Mouse (Mus musculus) lung, embryonic 14.5 days (tissue): ENCODE results near the gene Itgb2. TPM values are rescaled to one million over a fixed set of nuclear protein-coding genes. Genes with fewer than 3 reads are reported as not detected.
A peak's percentile ranks its signal among the peaks of the same experiment; 100 is the strongest.

Experiments
- ATAC-seq: fragments of 200-750 bp; cut with Nextera tagmentation; 2 replicates; pipeline ENCODE4 v1.8.0; 2017; ENCODE audit warnings: mild to moderate bottlenecking, moderate TSS enrichment, moderate library complexity; ENCODE audit not compliant: insufficient read depth
- DNase-seq: peaks from one replicate; pipeline ENCODE4 v3.0.0-alpha.2; 2015
- H3K27ac ChIP-seq: fragments of 300-500 bp; sonication (generic); 2 replicates; pipeline ENCODE4 v1.5.1; 2014; ENCODE audit warnings: low read depth, mild to moderate bottlenecking, moderate library complexity
- H3K27me3 ChIP-seq: fragments of 300-500 bp; sonication (generic); 2 replicates; pipeline ENCODE4 v1.6.1; 2014; ENCODE audit warnings: low read length, control low read depth; ENCODE audit not compliant: insufficient read depth
- H3K36me3 ChIP-seq: fragments of 300-500 bp; sonication (generic); 2 replicates; pipeline ENCODE4 v1.6.1; 2014; ENCODE audit warnings: control low read depth; ENCODE audit not compliant: insufficient read depth
- H3K4me1 ChIP-seq: fragments of 300-500 bp; sonication (generic); 2 replicates; pipeline ENCODE4 v1.6.1; 2014; ENCODE audit warnings: antibody characterized with exemption, control low read depth; ENCODE audit not compliant: insufficient read depth
- H3K4me2 ChIP-seq: fragments of 300-500 bp; sonication (generic); 2 replicates; pipeline ENCODE4 v1.6.1; 2014; ENCODE audit warnings: mild to moderate bottlenecking
- H3K4me3 ChIP-seq: fragments of 300-500 bp; sonication (generic); 2 replicates; pipeline ENCODE4 v1.5.1; 2014; ENCODE audit warnings: low read depth, low read length
- H3K9ac ChIP-seq: fragments of 300-500 bp; sonication (generic); 2 replicates; pipeline ENCODE4 v1.6.1; 2014
- H3K9me3 ChIP-seq: fragments of 300-500 bp; sonication (generic); 2 replicates; pipeline ENCODE4 v1.6.1; 2016; ENCODE audit warnings: low read depth, low read length, control low read depth
- CTCF ChIP-seq: IDR thresholded peaks from 2 replicates; pipeline ENCODE4 v1.5.1; 2016; ENCODE audit warnings: antibody characterized with exemption, low read depth
- WGBS: fragments of 180-500 bp; shearing (Covaris S2); extraction: QIAGEN DNeasy Blood & Tissue Kit; methylation state at CpG from one replicate; pipeline ENCODE4 v1.1.7; 2014; 5-methylcytosine and 5-hydroxymethylcytosine counted together
- polyA plus RNA-seq: library from polyadenylated mRNA; unstranded; fragments of >200 nt; fragmentation: Nextera tagmentation; extraction: Ambion mirVana; gene quantifications from 2 replicates; pipeline ENCODE4 v1.2.1, GENCODE M21; 2014

Gene Itgb2
- polyA plus RNA-seq, 1 experiment from 2014 or later, result 2.0 TPM

DNA sequence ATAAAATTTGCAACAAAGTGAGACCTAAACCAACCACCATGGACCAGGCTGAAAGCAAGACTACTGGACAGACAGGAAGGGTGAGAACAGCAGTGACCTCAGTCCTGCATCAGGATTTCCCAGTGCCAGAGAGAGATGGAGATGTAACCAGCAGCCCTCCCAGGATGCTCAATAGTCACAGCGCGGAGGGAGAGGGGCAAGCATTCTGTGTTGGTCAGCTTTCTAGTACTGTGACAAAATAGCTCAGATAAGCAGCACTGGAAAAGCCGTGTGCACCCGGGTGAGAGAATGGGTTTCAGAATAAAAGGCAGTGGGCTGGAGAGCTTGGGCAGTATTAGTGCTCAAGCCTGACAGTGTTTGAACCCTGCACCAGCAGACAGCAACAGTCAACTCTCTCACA is 22.3 kb upstream of the Itgb2 start:
- ATAC-seq, result no peak

DNA sequence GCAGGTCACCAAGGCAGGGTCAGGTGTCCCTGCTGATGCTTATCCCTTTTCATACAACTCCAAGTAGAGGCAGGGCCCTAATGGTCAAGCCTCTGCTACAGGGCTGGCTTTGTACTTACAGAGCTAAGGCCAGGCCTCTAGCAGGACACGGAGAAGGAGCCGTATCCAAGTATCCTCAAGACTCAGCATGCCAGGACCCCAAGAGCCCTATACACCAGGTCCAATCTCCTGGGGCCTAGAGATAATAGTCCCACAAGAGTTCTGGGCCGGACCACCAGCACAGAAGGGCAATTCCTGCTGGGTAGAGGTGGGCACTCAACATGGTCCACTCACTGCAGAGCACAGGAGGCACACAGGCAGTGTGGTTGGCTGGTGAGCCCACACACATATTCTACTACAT is 21.3 kb upstream of the Itgb2 start:
- peaks cover 85% of the 10 kb centered on the region for H3K36me3 ChIP-seq
- peak overlapping the region; percentile 70 for H3K27ac ChIP-seq

More for the DNA sequence above, 22.3 kb upstream of the Itgb2 start:
- no peak overlapping the region for H3K4me2 ChIP-seq
- H3K36me3 ChIP-seq, result peaks cover 87% of the 10 kb centered on the region
- DNase-seq, result no peak
- no peak overlapping the region; the same call in 1 of the 2 replicates for H3K9ac ChIP-seq
- no peak for TF ChIP-seq CTCF
- no peaks in the 10 kb centered on the region for H3K27me3 ChIP-seq
- no peak overlapping the region for H3K27ac ChIP-seq
- no peaks in the 10 kb centered on the region for H3K9me3 ChIP-seq
- 0 out of 2 replicates have a peak, but pooled peaks cover 3% of the 10 kb centered on the region for H3K4me1 ChIP-seq
- no peak overlapping the region for H3K4me3 ChIP-seq
- 95% methylated on average over 4 of the region's 4 CpGs for WGBS

DNA sequence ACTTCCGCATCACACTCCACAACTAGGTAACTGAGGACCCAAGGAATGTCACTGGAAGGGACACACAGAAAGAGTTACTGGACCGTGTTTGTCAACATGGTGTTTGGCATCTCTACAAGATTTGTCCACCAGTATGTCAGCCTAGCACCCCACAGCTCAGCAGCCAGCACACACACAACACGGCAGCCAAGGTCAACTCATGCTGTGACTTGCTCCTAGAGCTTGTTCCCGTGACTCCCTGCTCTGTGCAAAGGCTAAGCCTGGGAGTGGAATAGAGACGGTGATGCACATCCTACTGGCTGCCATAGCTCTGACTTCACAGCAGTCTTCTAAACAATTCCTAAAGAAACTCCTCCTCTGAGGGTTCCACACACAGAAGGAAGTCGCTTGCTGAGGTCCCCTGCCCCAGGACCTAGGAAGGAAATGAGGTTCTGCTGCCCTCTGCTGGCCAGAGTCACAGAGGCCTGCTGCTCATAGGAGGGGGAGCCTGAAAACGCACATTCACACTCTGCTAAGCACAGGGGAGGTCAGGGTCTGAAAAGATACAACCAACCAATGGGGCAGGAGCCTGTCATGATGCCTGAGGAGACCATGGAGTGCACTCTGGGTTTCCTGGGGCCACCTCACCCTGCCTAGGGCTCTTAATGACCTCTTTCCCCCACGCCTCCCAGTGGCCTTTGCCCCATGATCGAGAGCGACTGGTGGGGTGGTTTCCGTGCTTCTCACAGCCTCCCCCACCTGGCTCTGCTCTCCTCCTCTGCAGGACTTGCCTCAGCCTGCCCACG is 20.5 kb upstream of the Itgb2 start:
- no peaks in the 10 kb centered on the region for H3K9me3 ChIP-seq
- peaks cover 85% of the 10 kb centered on the region for H3K36me3 ChIP-seq
- H3K27me3 ChIP-seq, result no peaks in the 10 kb centered on the region
- no peak overlapping the region; the same call in 1 of the 2 replicates for H3K9ac ChIP-seq
- DNase-seq (peak; percentile 97), ATAC-seq (peak; percentile 93)
- H3K4me3 ChIP-seq, result no peak overlapping the region
- H3K4me2 ChIP-seq, result no peak overlapping the region
- WGBS, result 37% methylated on average over 12 of the region's 12 CpGs
- H3K27ac ChIP-seq, result peak overlapping the region; percentile 70
- peaks cover 3% of the 10 kb centered on the region; the same call in 1 of the 2 replicates for H3K4me1 ChIP-seq
- TF ChIP-seq CTCF, result peak; percentile 98

More for the DNA sequence above, 21.3 kb upstream of the Itgb2 start:
- DNase-seq (no peak), ATAC-seq (no peak)
- no peak overlapping the region for H3K4me3 ChIP-seq
- no peak overlapping the region for H3K4me2 ChIP-seq
- H3K4me1 ChIP-seq, result 0 out of 2 replicates have a peak, but pooled peaks cover 3% of the 10 kb centered on the region
- no peaks in the 10 kb centered on the region for H3K27me3 ChIP-seq
- 93% methylated on average over 3 of the region's 3 CpGs for WGBS
- H3K9me3 ChIP-seq, result no peaks in the 10 kb centered on the region
- TF ChIP-seq CTCF, result no peak
- H3K9ac ChIP-seq, result no peak overlapping the region

DNA sequence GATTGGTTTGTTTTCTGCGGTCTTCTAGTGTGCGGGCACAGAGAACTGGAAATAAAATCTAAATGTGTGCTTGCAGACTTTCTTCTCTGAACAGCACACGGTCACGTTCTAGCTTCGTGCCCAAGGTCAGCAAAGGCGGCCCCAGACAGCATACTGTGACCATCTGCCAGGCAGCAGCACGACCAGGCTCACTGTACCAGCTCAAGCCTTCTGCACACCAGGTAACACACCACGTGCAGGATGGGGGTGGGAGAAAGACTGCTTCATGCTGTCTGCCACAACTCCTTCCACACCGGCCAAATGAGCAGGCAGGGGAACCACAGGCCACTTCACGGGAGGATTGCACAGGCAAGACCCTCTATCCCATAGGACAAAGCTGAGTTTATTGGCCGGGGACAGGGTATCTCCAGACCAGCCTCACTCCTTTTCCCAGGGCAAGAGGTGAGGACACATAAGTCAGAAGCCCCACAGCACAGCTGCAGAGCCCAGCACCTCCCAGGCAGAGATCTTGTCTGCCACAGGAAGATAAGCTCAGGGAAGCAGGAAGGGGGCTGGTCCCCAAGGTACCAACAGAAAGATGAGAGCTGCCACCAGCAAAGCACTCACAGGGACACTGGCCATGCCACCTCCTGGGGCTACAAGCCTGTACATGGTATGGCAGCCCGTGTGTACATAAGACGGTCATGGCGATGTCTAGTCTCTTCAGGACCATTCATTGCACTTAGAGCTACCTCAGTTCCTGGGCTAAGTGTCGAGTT is 19.6 kb upstream of the Itgb2 start:
- H3K27ac ChIP-seq, result peak overlapping the region; percentile 1; the same call in 1 of the 2 replicates
- ATAC-seq, result no peak

DNA sequence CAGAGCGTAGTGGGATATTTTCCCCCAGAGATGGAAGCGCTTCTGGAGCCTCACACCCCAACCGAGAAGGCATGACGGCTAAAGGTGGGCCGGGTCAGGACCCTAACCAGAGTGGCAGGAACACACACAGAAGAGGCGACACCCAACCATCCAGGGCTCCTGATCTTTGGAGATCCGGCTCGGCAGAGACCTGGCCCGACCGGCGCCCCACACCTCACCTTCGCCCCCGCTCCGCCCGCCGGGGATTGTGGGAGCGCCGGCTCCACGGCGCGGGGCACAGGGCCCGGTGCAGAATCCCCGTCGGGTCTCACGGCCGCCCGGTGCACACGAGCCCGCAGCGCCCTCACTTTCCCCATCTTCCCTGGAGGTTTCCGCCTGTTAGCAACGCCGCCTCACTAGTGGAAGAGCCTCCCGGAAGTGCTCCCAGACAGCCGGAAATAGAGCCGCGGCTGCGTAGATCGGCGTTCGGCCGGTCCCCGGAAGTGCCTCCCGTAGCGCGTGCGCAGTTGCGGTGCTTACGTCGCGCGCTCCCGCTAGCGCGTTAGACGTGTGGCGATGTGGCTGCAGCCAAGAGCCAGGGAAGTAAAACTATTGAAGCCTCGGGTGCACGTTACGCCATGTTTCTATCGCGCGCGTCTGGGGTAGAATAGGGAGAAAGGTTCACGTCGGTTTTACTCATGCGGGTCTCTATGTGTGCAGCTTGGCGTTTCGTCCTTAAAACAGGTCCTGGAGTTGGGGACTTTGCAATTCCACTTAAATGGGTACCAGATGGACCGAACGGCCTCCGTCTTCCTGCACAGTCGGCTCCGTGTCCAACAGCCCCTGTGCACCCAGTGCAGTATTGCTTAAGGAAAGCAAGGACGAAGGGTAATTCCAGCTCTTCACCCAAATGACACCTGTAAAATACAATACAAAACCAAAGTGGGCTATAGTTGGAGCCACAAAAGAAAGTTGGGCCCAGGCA is 14.4 kb upstream of the Itgb2 start, which contains the start of gene Fam207a:
TSS of gene Fam207a (minus strand) at position 401 of the 964 bp plus-strand sequence.
- Histone ChIP-seq H3K9ac (peak within 1 kb of the TSS; percentile 83), H3K4me1 (peaks cover 10% of the 10 kb centered on the region), H3K4me2 (peak within 1 kb of the TSS; percentile 68), H3K27me3 (no peaks in the 10 kb centered on the region), H3K36me3 (peaks cover 33% of the 10 kb centered on the region), H3K9me3 (no peaks in the 10 kb centered on the region), H3K27ac (peak within 1 kb of the TSS; percentile 83), H3K4me3 (peak within 1 kb of the TSS; percentile 81)
- TF ChIP-seq CTCF, result no peak
- ATAC-seq (peak; percentile 89), DNase-seq (peak; percentile 98)
- under 1% methylated on average over 75 of the region's 75 CpGs for WGBS

More for the DNA sequence above, 19.6 kb upstream of the Itgb2 start:
- H3K9me3 ChIP-seq, result no peaks in the 10 kb centered on the region
- H3K4me2 ChIP-seq, result no peak overlapping the region
- peaks cover 7% of the 10 kb centered on the region; the same call in 1 of the 2 replicates for H3K4me1 ChIP-seq
- no peak overlapping the region for H3K9ac ChIP-seq
- no peak for DNase-seq
- no peak for TF ChIP-seq CTCF
- H3K36me3 ChIP-seq, result peaks cover 77% of the 10 kb centered on the region
- no peak overlapping the region for H3K4me3 ChIP-seq
- no peaks in the 10 kb centered on the region for H3K27me3 ChIP-seq
- WGBS, result 74% methylated on average over 15 of the region's 15 CpGs

DNA sequence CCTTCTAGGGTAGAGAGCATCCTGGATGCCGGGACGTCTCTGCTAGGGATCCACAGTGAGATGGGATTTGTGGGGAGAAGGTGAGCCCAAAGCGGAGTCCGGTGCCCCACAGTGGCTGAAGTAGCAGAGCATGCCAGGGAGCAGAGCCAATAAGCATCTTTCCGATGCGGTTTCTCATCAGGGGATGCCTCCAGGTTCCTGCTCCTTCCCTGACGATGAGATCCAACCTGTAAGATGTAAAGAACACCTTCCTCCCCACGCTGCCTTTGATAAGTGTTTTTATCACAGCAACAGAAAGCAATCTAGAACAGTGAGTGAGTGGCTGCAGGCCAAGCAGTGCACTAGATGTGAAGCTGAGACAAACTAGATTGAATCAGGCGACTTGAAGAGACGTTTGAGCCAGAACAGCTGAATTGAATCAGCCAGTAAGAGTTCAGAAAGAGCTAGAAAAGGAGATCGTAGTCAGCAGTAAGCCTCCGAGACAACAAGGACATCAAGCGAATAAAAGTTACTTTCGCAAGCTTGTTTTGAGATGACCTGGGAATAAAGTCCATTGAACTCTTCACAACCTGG is 13.6 kb upstream of the Itgb2 start:
- Histone ChIP-seq H3K4me1 (peaks cover 10% of the 10 kb centered on the region), H3K36me3 (peaks cover 25% of the 10 kb centered on the region), H3K9me3 (no peaks in the 10 kb centered on the region), H3K27ac (peak overlapping the region; percentile 83; the same call in 1 of the 2 replicates), H3K4me2 (peak overlapping the region; percentile 68), H3K27me3 (no peaks in the 10 kb centered on the region), H3K4me3 (peak overlapping the region; percentile 81), H3K9ac (peak overlapping the region; percentile 83)
- DNase-seq (peak; percentile 30), ATAC-seq (peak; percentile 3; the same call in 1 of the 2 replicates)
- WGBS, result 28% methylated on average over 14 of the region's 14 CpGs
- TF ChIP-seq CTCF, result no peak
